Mouse (Mus musculus) c-Kit-positive CD71-negative TER-119-negative erythroid progenitor cells, embryonic 14.5 days (primary cell): ENCODE results near the gene Inpp5k.
"Not testable (repeated sequence)": the region's sequence is repeated elsewhere in the genome, so short reads cannot be mapped to it uniquely, and the experiment has no call there.

Experiments
- DNase-seq: peaks from one replicate; pipeline ENCODE4 v3.0.0-alpha.2; 2013; ENCODE audit warnings: low read depth

Gene Inpp5k

DNA sequence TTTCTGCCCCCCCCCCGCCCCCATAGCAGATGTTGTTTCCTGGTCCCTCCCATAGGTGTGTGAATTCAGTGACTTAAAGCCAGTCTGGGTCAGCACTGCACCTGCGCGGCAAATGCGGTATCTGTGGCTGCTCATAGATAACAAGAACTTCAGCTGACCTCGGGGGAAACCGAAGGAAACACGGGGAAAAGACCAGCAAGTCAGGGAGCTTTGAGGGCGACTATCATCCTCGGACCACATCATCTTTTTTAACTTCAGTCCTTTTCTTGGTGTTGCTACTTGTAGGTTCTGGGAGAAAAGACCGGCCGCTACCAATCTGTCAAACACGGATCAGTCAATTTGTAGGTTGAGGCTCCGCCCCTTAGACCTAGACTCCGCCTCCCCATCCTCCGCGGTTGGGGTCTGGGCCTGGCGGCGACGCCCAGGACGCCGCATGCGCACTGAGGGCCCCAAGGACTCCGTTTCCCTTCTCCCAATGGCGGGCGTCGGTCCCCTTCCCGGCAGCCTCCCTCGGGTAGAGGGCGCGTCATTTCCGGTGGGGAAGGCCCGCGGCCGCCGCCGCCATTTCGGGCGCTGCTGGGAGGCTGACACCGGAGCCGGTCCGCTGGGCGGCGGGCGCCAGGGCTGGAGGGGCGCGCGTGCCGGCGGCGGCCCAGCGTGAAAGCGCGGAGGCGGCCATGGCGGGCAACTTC, 48.1 kb downstream of the Inpp5k start, which contains the start of gene Crk:
Gene Crk (plus strand): TSS at position 513 of the 692 bp plus-strand sequence.
- peak; percentile 98 for DNase-seq

DNA sequence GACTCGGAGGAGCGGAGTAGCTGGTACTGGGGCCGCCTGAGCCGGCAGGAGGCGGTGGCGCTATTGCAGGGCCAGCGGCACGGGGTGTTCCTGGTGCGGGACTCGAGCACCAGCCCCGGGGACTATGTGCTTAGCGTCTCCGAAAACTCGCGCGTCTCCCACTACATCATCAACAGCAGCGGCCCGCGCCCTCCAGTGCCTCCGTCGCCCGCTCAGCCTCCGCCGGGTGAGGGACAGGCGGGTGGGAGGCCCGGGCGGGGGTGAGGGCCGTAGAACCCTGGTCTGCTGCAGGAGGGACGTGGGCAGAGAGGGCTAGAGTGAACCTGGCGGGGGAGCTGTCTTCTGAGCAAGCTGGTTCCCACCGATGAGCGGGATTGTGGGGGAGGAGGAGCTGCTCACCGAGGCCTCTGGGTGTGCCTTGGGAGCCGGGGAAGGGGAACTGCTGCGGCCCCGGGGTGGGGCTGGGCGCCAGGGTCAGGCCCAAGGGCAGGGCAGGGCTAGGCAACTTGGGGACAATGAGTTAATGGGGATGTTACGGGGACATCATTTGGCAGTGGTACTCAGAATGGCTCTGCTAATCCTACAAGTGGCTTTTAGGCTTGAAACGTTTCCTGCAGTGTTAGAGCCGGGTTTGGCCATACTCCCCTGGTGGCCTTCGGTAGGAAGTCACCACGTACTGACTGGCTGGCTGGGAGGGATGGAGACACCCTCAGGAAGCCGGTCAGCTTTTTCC, 48.8 kb downstream of the Inpp5k start:
- DNase-seq: no peak

DNA sequence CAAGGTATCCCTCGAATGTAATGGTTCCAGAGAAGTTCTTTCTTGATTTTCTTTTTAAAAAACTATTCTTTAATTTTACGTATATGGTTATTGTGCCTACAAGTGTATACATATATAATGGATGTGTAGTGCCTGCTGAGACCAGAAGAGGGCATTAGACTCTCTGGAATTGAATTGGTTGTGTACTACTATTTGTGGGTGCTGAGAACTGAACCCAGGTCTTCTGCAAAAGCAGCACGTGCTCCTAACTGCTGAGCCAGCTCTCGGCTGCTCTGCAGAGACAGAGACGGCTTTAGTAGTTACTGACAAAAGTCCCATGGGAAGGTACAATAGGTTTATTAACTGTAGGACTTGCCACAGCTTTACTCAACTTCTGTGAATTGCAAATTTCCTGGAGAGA, 53.7 kb downstream of the Inpp5k start:
- DNase-seq: no peak

DNA sequence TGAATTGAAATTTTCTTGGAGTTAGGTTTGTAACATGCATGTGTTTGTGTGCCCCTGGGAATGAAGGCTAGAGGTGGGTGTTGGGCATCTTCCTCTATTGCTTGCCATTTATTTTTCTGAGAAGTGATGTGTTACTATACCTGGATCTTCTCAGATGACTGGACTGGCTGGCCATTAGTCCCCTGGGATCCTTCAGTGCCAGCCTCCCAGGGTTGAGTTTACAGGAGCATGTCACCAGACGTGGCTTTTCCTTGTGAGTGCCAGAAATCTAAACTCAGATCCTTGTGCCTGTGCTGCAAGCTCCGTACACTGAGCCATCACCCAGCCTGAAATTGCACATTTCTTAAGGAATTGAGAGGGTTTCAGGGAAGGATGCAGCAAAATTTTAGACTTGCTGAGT, 54.2 kb downstream of the Inpp5k start:
- no peak for DNase-seq

DNA sequence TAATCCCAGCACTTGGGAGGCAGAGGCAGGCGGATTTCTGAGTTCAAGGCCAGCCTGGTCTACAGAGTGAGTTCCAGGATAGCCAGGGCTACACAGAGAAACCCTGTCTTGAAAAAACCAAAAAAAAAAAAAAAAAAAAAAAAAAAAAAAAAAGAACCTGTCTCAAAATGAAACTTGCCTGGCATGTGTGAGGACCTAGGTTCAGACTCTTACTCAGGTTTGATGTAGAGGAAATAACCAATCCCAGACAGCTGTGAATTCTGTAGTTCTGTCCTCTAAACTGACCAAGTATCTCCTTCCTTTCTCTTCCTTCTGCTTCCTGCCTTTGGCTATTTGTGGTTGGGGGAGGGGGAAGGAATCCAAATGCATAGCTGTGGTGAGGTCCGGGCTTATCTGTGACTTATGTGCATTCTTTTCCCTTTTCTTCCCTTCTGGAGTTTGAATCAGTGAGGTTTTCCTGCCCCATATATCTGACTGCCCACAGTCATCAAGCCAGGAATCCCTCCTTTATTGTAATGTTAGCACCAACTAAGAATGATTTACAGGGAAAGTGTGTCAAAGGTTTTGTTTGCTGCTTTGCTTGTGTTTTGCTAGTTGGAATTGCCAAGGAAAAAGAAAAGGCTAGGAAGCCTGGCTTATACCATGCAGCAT, 56.7 kb downstream of the Inpp5k start:
- DNase-seq: no peak

DNA sequence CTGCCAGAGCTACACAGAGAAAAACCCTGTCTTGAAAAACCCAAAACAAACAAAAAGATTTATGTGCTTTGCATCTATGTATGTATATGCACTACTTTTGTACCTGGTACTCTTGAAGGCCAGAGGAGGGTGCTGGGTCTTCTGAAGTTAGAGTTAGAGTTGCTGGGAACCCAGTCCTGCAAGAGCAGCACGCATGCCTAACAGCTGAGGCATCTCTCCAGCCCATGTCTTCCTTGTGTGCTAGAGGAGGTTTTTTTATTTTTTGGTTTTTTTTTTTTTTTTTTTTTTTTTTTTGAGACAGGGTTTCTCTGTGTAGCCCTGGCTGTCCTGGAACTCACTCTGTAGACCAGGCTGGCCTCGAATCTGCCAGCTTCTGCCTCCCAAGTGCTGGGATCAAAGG, 57.3 kb downstream of the Inpp5k start:
- no peak for DNase-seq

DNA sequence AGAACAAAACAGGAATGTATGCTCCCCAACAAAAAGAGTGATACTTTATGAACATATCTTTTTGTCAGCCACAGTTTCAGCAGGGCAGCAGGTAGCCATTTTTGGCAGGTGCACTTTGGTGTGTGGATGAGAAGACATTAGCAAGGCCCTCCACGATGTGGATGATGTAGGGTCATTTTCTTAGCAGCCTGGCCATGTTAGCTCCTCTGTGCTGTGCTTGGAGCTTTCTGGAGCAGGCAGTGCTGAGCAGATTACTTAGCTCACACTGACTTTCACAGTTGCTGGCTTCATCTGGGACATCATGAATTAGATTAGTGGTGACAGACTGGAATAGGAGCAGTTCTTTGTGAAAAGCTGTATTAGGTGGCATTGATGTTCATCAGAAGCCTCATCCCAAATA, 59.2 kb downstream of the Inpp5k start:
- DNase-seq: no peak

DNA sequence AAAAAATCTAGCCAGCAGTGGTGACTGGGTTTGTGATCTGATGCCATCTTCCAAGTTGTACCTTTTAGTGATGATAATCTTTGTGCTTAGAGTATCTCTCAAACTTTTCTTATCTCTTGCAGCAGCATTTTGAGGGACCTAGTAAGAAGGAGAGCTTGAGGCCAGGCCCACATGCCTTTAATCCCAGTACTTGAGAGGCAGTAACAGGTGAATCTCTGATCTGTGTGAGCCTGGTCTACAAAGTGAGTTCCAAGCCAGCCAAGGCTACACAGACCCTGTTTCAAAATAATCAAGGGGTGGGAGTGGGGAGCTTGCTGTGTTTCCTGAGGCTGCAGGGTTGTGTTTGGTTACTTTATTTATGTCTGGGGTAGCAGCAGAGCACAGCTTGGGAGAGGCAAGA, 60.3 kb downstream of the Inpp5k start:
- DNase-seq: no peak

DNA sequence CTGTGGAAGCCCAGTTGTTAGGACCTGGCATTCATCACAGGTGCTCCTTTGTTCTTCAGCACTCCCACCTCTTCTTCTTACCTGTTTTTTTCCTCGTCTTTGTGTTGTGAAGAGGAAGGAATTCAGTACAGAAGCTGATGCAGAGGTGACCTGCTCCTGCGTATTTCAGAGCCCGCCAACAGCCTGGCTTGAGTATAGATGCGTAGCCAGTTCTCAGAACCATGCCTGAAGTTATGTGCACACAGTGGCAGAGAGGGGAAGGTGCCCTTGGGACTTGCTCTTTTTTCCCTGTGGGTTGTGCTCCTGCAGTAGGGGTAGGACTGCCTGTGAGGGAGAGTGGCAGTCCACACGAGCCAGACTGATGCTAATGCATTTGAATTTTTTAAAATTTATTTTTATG, 62.8 kb downstream of the Inpp5k start:
- no peak for DNase-seq

DNA sequence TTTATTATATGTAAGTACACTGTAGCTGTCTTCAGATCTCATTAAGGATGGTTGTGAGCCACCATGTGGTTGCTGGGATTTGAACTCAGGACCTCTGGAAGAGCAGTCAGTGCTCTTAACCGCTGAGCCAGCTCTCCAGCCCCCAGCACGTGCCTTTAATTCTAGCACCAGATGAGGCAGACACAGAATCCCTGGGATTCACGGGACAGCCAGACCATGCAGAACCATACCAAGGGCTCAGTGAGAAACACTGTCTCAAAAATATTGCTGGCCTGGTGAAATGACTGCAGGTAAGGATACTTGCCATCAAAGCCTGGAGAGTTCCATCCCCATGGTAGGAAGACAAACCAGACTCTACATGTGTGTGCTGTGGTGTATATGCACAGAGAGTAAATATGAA, 66.7 kb downstream of the Inpp5k start:
- not testable (repeated sequence) for DNase-seq
